Mouse (Mus musculus) heart, postnatal 0 days (tissue): ENCODE results near the gene Ctdspl.

Experiments
- CTCF ChIP-seq: IDR thresholded peaks from 2 replicates; pipeline ENCODE4 v1.5.1; 2016; ENCODE audit warnings: antibody characterized with exemption, control low read depth, low read depth
- EP300 ChIP-seq: IDR thresholded peaks from 2 replicates; pipeline ENCODE4 v1.6.1; 2016; ENCODE audit warnings: antibody characterized with exemption, low read depth

- TF ChIP-seq CTCF: no peak
- TF ChIP-seq EP300: no peak
Observed at GRCm38 (mm10) chr9:119052154-119052944, 126.1 kb downstream of the Ctdspl start, which contains the start of gene Vill.
